Mouse (Mus musculus): ENCODE data around the gene B4galt5.

- no peak for TF ChIP-seq CTCF (IDR thresholded peaks at IDR 0.05; ENCODE audit: low read depth)
- no peak for TF ChIP-seq EP300 (IDR thresholded peaks at IDR 0.05; ENCODE audit: low read depth)
Observed at GRCm38 (mm10) chr2:167249591-167249990, 99.4 kb downstream of the B4galt5 start.

Measured in liver, postnatal 0 days (tissue).